Mouse (Mus musculus) small intestine, adult 2 months (tissue): ENCODE results near the gene Gm19935. TPM values are rescaled to one million over a fixed set of nuclear protein-coding genes. Genes with fewer than 3 reads are reported as not detected.

Experiments
- H3K27ac ChIP-seq: fragments of 200-500 bp; 2 replicates; pipeline ENCODE4 v1.5.1; 2012; ENCODE audit warnings: low read depth, low read length, control low read depth, inconsistent platforms; ENCODE audit not compliant: insufficient read depth
- H3K27me3 ChIP-seq: fragments of 200-500 bp; 2 replicates; pipeline ENCODE4 v1.6.1; 2012; ENCODE audit warnings: mild to moderate bottlenecking, moderate library complexity, low read length, inconsistent platforms; ENCODE audit not compliant: control insufficient read depth, insufficient read depth
- H3K36me3 ChIP-seq: fragments of 200-500 bp; 2 replicates; pipeline ENCODE4 v1.6.1; 2012; ENCODE audit warnings: mild to moderate bottlenecking, low read length, control low read depth, inconsistent platforms; ENCODE audit not compliant: control insufficient read depth, insufficient read depth
- H3K4me1 ChIP-seq: fragments of 200-500 bp; 2 replicates; pipeline ENCODE4 v1.6.1; 2012; ENCODE audit warnings: low read length, inconsistent platforms, mixed read lengths; ENCODE audit not compliant: control insufficient read depth, insufficient read depth, insufficient read length
- H3K4me3 ChIP-seq: fragments of 200-500 bp; 2 replicates; pipeline ENCODE4 v1.5.1; 2012; ENCODE audit warnings: low read depth, mild to moderate bottlenecking, control low read depth, inconsistent platforms, low read length, moderate library complexity
- CTCF ChIP-seq: fragments of 200-500 bp; IDR thresholded peaks from 2 replicates; pipeline ENCODE4 v1.5.1; 2012; ENCODE audit warnings: low read depth, mild to moderate bottlenecking, control low read depth, inconsistent platforms, low read length, moderate library complexity, mixed read lengths; ENCODE audit not compliant: insufficient replicate concordance, insufficient read length; ENCODE audit errors: extremely low read depth
- POLR2A ChIP-seq: fragments of 200-500 bp; IDR thresholded peaks from 2 replicates; pipeline ENCODE4 v1.6.1; 2012; ENCODE audit warnings: low read depth, mild to moderate bottlenecking, control low read depth, inconsistent platforms, low read length, moderate library complexity
- WGBS: fragments of 180-500 bp; shearing (Covaris S2); methylation state at CpG from one replicate; pipeline ENCODE4 v1.1.7; 2018; 5-methylcytosine and 5-hydroxymethylcytosine counted together
- polyA plus RNA-seq: library from polyadenylated mRNA; depleted of rRNA; stranded (reverse); fragments of >200 nt; gene quantifications from 2 replicates; pipeline ENCODE4 v1.2.3, GENCODE M21; 2012; rRNA removed

Gm19935 gene
- polyA plus RNA-seq, 1 experiment: not detected

DNA sequence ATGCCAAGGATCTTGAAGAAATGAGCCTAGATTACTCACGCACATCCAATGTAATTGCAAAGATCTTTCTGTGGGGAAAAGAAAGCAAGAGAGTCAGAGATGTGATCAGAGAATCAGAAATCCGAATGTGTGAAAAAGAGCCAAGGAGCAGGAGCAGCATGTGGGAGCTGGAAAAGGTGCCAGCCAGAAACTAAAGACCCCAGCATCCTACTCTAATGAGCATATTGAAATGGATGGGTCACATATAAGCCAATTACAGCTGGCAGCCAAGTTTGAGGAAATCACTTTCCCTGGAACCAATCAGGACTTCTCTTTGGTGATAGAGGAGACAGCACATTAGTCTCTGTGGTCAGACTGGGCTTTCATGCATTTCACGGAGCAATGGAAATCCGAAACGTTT lies 47.4 kb downstream of the Gm19935 start:
- H3K27ac ChIP-seq: no peak overlapping the region
- H3K36me3 ChIP-seq: no peaks in the 10 kb centered on the region
- no peaks in the 10 kb centered on the region for H3K27me3 ChIP-seq
- H3K4me1 ChIP-seq: no peaks in the 10 kb centered on the region
- 74% methylated on average over 5 of the region's 5 CpGs for WGBS
- H3K4me3 ChIP-seq: no peak overlapping the region
- TF ChIP-seq CTCF: no peak
- no peak for TF ChIP-seq POLR2A

Other genes starting within 250 kb of the Gm19935 start
- gene Chd9, start 11.0 kb upstream of the Gm19935 start, polyA plus RNA-seq: 200 and 339 TPM in 2 replicates